Mouse (Mus musculus) layer of hippocampus, adult 18-20 months (tissue): ENCODE measurements around the gene Zbtb37. TPM values are rescaled to one million over a fixed set of nuclear protein-coding genes. Genes with fewer than 3 reads are reported as not detected.
"Not testable (repeated sequence)": the region's sequence is repeated elsewhere in the genome, so short reads cannot be mapped to it uniquely, and the experiment has no call there.

Source experiments
- DNase-seq, 2 experiments: peaks; one replicate each; pipeline ENCODE4 v3.0.0; 2022; ENCODE audit warnings: low spot score in 2 of 2
- total RNA-seq, 2 experiments: library from RNA; stranded (reverse); gene quantifications; 2 replicates each; pipeline ENCODE4 v1.2.3; 2021

The Zbtb37 gene
- total RNA-seq, 2 experiments from 2014 or later: 17.2 to 18.3 TPM

GRCm38 (mm10) chr1:161033856-161034434 is 704 bp downstream of the Zbtb37 start:
- DNase-seq: no peak

- DNase-seq: no peak
Observed at GRCm38 (mm10) chr1:161032345-161032744, 2.3 kb downstream of the Zbtb37 start.

GRCm38 (mm10) chr1:161031881-161032280 is 2.8 kb downstream of the Zbtb37 start:
- no peak for DNase-seq

- no peak for DNase-seq
Observed at GRCm38 (mm10) chr1:161030058-161030457, 4.6 kb downstream of the Zbtb37 start.

- DNase-seq: not testable (repeated sequence)
Observed at GRCm38 (mm10) chr1:161028427-161028826, 6.2 kb downstream of the Zbtb37 start.

- DNase-seq: no peak
Observed at GRCm38 (mm10) chr1:161027196-161027595, 7.5 kb downstream of the Zbtb37 start.

- DNase-seq: no peak
Observed at GRCm38 (mm10) chr1:161025410-161026210, 9.0 kb downstream of the Zbtb37 start.

GRCm38 (mm10) chr1:161020051-161020450 is 14.6 kb downstream of the Zbtb37 start:
- DNase-seq: no peak

- no peak for DNase-seq
Observed at GRCm38 (mm10) chr1:161016378-161016777, 18.3 kb downstream of the Zbtb37 start.

- DNase-seq: no peak
Observed at GRCm38 (mm10) chr1:161010436-161010835, 24.2 kb downstream of the Zbtb37 start.

- DNase-seq: no peak
Observed at GRCm38 (mm10) chr1:161008038-161008437, 26.6 kb downstream of the Zbtb37 start.

GRCm38 (mm10) chr1:161006471-161006870 is 28.2 kb downstream of the Zbtb37 start:
- DNase-seq: no peak

- no peak for DNase-seq
Observed at GRCm38 (mm10) chr1:161005526-161005925, 29.1 kb downstream of the Zbtb37 start.

- DNase-seq: no peak
Observed at GRCm38 (mm10) chr1:161004942-161005341, 29.7 kb downstream of the Zbtb37 start.

- DNase-seq: no peak
Observed at GRCm38 (mm10) chr1:160993851-160994250, 40.8 kb downstream of the Zbtb37 start.

GRCm38 (mm10) chr1:160989395-160989794 is 45.3 kb downstream of the Zbtb37 start:
- no peak for DNase-seq

- no peak for DNase-seq
Observed at GRCm38 (mm10) chr1:160986881-160987635, 47.6 kb downstream of the Zbtb37 start.

GRCm38 (mm10) chr1:160985477-160985876 is 49.2 kb downstream of the Zbtb37 start:
- no peak for DNase-seq

GRCm38 (mm10) chr1:160984731-160985130 is 49.9 kb downstream of the Zbtb37 start:
- DNase-seq: not testable (repeated sequence)

- no peak for DNase-seq
Observed at GRCm38 (mm10) chr1:160982887-160983286, 51.8 kb downstream of the Zbtb37 start.

- no peak for DNase-seq
Observed at GRCm38 (mm10) chr1:160981337-160981736, 53.3 kb downstream of the Zbtb37 start.
